Mouse (Mus musculus): Measurements from ENCODE around the gene Tiam2. TPM values are rescaled to one million over a fixed set of nuclear protein-coding genes. Genes with fewer than 3 reads are reported as not detected.
A peak's percentile ranks its signal among the peaks of the same experiment; 100 is the strongest.

The Tiam2 gene
- total RNA-seq, 2 experiments from 2014 or later = 3.1 to 3.9 TPM

DNA sequence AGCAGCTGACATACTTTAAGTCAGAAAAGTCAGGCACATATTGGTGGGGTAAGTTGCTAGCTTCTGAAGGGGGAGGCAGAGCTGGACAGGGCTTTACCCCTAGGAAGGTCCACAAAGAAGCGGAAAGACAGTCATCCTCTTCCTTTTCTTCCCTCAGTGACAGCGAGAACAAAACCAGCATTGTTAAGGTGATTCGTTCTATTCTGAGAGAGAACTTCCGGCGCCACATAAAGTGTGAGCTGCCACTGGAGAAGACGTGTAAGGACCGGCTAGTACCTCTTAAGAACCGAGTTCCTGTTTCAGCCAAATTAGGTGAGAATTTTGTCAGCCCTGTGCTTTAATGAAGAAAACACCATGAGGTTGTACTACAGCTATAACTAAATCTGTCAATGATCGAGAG, 190.0 kb downstream of the Tiam2 start:
- intact Hi-C loops (cut with DNase I; ENCODE audit: low total_unique reads) = no loop called here
- DNase-seq = no peak

DNA sequence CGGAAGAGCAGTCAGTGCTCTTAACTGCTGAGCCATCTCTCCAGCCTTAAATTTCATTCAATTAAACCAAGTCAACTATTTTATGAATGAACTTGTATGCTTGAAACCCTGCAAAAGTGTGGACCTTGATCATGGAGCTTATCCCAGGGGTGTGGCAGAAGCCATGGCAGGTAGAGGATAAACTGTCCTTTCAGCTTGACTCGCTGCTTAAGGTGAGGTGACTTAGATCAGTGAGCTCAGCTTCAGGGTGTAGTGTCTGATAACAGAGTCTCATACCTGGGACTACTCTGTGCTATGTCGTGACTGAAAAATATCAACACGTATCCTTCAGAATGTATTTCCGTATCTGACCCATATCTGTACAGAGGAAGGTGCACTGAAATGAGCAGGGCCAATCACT, 194.0 kb downstream of the Tiam2 start:
- intact Hi-C loops (cut with DNase I; ENCODE audit: low total_unique reads) = no loop called here
- DNase-seq = no peak

DNA sequence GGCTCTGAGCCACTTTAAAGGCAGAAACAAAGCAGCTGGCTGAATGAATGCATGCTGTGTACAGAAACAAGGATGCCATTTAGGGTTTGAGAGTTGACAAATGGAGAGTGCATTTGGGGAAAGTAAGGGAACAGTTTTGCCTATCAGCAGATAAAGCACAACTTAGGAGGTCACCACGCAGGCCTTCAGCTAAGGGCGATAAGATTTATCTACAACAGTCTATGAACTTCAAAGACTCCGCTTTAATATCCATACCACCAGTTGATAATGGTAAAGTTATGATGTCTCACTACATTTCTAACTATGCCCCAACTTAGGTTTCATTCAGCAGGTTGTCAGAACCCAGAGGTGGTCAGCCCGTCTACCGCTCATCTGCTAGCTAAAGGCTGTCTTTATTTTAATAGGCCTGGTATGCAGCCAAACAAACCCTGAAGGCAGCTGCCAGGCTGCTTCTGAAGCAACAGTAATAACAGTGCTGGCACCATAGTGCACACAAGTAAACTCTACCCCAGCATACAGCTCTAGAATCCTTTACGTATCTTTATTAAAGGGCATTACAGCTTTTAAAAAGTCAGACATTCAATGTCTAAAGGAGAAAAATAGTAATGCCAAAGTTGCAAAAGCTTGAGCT, 201.6 kb downstream of the Tiam2 start:
- intact Hi-C loops (cut with DNase I; ENCODE audit: low total_unique reads) = no loop called here
- no peak for DNase-seq

- no peak for DNase-seq
Observed at GRCm38 (mm10) chr17:3529523-3529922, 203.2 kb downstream of the Tiam2 start.

DNA sequence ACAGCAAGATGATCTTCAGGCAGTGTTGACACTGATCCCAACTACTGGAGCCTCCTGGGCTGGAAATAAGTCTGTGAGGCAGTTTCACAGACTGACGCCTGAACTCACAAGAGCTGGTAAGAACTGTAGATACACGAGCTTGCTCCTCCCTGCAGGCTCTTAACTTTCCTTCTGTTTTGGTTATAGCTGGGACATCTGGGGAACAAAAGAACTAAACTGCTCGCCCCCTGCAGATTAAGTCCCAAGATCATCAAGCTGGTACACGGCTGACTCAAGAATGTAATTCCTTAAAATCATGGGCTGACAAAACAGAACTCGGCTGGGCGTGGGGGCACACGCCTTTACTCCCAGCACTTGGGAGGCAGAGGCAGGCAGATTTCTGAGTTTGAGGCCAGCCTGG, 204.2 kb downstream of the Tiam2 start:
- no peak for DNase-seq
- intact Hi-C loops (cut with DNase I; ENCODE audit: low total_unique reads) = no loop called here

More at GRCm38 (mm10) chr17:3529523-3529922, 203.2 kb downstream of the Tiam2 start:
- intact Hi-C loops (cut with DNase I; ENCODE audit: low total_unique reads) = no loop called here

DNA sequence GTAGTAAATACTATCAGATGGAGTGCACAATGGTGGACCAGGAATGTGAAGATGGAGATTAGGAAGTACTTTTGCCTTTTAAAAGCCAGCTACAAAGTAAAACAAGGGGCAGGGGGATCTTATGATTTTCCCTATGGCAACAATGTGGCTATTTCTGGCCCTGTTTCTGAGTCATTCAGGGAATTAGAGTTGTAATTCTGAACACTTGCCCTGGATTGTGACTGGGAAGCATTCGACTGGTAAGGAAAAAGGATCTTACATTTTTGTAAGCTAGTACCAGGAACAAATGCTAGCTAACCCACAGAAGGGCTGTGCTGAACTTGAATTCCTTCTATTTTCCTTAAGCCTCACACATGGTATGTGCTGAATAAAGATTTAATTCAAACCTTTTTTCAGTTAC, 205.3 kb downstream of the Tiam2 start:
- intact Hi-C loops (cut with DNase I; ENCODE audit: low total_unique reads) = no loop called here
- no peak for DNase-seq

GRCm38 (mm10) chr17:3532254-3532653, 205.9 kb downstream of the Tiam2 start, which contains the start of gene Cldn20:
Gene Cldn20, plus strand, starts transcription at chr17:3532554.
- intact Hi-C loops (cut with DNase I; ENCODE audit: low total_unique reads) = no loop called here
- no peak for DNase-seq

GRCm38 (mm10) chr17:3533425-3533824, 207.1 kb downstream of the Tiam2 start:
- no peak for DNase-seq
- intact Hi-C loops (cut with DNase I; ENCODE audit: low total_unique reads) = no loop called here

GRCm38 (mm10) chr17:3540304-3540703, 213.9 kb downstream of the Tiam2 start:
- DNase-seq = no peak
- intact Hi-C loops (cut with DNase I; ENCODE audit: low total_unique reads) = no loop called here

DNA sequence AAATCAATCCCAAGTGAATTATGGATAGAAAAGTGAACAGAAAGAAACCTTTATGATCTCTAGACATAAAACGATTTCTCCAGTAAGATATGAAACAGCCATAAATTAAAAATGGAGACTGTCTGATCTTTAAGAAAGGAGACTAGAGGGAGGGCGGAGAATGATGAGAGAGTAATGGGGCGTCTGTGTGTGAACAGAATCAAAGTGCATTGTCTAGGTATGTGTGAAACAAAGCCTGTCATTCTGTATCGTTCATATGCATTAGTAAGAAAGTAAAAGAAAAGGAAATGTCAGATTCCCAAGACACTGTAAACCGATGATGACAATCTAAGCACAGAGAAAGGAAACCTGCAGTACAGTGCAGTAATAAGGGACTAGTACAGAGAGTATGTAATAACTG, 214.7 kb downstream of the Tiam2 start:
- DNase-seq = no peak
- intact Hi-C loops (cut with DNase I; ENCODE audit: low total_unique reads) = no loop called here

DNA sequence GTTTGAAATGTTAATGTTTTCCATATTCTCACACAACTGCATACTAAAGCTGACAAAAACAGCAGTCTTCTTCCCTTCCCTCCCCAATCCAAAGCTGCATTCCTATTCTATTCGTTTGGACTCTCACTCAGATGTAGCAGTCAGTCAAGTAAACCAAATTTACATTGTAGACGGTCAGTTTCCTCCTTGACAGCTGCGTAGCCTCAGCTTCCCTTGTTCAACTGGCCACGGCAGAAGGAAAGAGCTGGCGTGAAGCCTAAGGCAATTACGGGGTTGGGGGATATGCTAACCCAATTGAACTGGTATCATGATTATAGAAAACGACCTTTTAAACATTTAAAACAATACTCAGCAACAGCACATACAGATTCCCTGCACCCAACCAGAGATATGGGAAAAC, 221.4 kb downstream of the Tiam2 start:
- DNase-seq = no peak
- intact Hi-C loops (cut with DNase I; ENCODE audit: low total_unique reads) = no loop called here

DNA sequence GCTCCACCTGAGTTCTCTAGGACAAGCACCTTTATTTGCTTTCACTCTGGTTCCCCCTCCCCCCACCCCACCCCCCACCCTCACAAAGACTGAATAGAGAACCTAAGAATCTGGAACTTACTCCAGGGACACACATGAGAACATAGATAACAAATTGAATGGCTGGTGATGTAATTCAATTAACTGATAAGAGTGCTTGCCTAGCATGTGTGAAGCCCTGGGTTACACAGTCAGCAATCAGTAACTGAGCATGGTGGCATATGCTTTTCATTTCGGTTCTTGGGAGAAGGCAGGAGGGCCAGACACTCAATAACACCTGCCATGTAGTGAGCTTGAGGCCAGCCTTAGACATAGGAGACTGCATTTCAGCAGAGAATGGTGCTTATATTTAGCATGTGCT, 229.9 kb downstream of the Tiam2 start:
- no peak for DNase-seq
- intact Hi-C loops (cut with DNase I; ENCODE audit: low total_unique reads) = no loop called here

GRCm38 (mm10) chr17:3557331-3558311, 231.2 kb downstream of the Tiam2 start, which contains the start of gene Tfb1m:
Gene Tfb1m, minus strand, starts transcription at chr17:3557781.
- intact Hi-C loops (cut with DNase I; ENCODE audit: low total_unique reads) = no loop called here
- DNase-seq = peak; percentile 97

GRCm38 (mm10) chr17:3558356-3558870, 232.0 kb downstream of the Tiam2 start:
- DNase-seq = no peak
- intact Hi-C loops (cut with DNase I; ENCODE audit: low total_unique reads) = no loop called here

- intact Hi-C loops (cut with DNase I; ENCODE audit: low total_unique reads) = no loop called here
- no peak for DNase-seq
Observed at GRCm38 (mm10) chr17:3560534-3560933, 234.2 kb downstream of the Tiam2 start.

DNA sequence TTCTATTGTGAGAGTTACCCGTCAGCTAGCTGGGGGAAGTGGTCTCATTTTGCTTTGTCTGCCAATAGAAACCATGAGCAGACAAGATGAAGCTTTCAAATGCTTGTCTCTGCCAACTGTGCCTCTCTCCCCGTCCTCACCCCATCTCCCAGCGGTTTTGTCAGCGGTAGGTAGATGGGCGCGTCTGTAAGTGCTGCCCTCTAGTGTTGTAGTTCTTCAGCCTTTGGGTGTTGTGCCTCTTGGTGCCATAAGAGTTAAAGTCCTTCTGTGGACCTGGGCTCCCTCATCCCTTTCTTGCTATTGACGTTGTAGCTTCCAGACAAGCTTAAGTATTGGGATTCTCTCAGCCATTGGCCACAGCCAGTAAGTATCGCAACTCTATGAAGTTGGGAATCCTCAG, 236.0 kb downstream of the Tiam2 start:
- intact Hi-C loops (cut with DNase I; ENCODE audit: low total_unique reads) = no loop called here
- no peak for DNase-seq

GRCm38 (mm10) chr17:3570876-3571275, 244.5 kb downstream of the Tiam2 start:
- DNase-seq = peak; percentile 64
- intact Hi-C loops (cut with DNase I; ENCODE audit: low total_unique reads) = loop anchor here (5.0 kb wide), 1 partner anchor 221 kb away; no protein-coding TSS in a partner anchor
